In genomic region chr1:191317591-191318196, GRCm38 (mm10) we compare ENCODE assay signal across 8 mouse cellular contexts. TPM values are rescaled to one million over a fixed set of nuclear protein-coding genes. Genes with fewer than 3 reads are reported as not detected.
A peak's percentile ranks its signal among the peaks of the same experiment; 100 is the strongest.
DNase-seq lines count a peak whose midpoint lies in the region; ATAC-seq and TF ChIP-seq lines count a peak whose summit lies in the region.

Gene Nenf, minus strand, starts transcription at chr1:191318194.

- no peak for DNase-seq in Patski (ENCODE audit: low read depth, low spot score)
- DNase-seq in cerebellum, adult 9-11 months, result peak; percentile 86
- peak in 1 of 2 experiments; percentile 67 for DNase-seq in frontal cortex, adult 2 months (ENCODE audit: extremely low spot score in 1 of 2, low spot score in 1 of 2)
- DNase-seq in layer of hippocampus, adult 9-11 months, result peak; percentile 65
- DNase-seq in lung, postnatal 10 days, result peak; percentile 88
- DNase-seq in ovary, postnatal 36 days (ENCODE audit: low spot score), result peak; percentile 88
- peak; percentile 84 to 85 for DNase-seq in thymus, postnatal 36 days

- no peaks in the 10 kb centered on the region for H3K27me3 ChIP-seq in Patski

- TF ChIP-seq CTCF in Patski (IDR thresholded peaks at IDR 0.05), result no peak

- in situ Hi-C loops in Patski (cut with MboI; ENCODE audit: low pct_unique_long_range_greater_than_20kb), result no loop called here

- CTCF ChIA-PET in Patski (lab: Charles Lee), result interaction anchor here (1.0 to 1.4 kb wide), 5 partner anchors 14 to 259 kb away, joined by 3 to 5 read pairs (median 4); no protein-coding TSS in a partner anchor

- ATAC-seq in Patski, result peak; percentile 80
- peak; percentile 61 to 78 for ATAC-seq in hematopoietic stem cell, adult 5-6 weeks (replicated peaks in 1 of 2; ENCODE audit: insufficient read depth in 1 of 2, low FRiP score in 2 of 2, low TSS enrichment in 1 of 2, low read depth in 1 of 2, poor library complexity in 2 of 2, severe bottlenecking in 2 of 2)

- POLR2A ChIA-PET in Patski (lab: Charles Lee), result interaction anchor here (1.0 kb wide), 1 partner anchor 18 kb away, joined by 4 read pairs; no protein-coding TSS in a partner anchor

RNA-seq across cellular contexts. Expression of gene Nenf, which starts in this region (rescaled TPM):
- polyA plus RNA-seq in Patski (2021), result 145 TPM
- polyA plus RNA-seq in frontal cortex, adult 2 months (2012; rRNA removed), result 155 and 168 TPM in 2 replicates
- 7.4 and 13.3 TPM in 2 replicates for total RNA-seq in hematopoietic stem cell, adult 5-6 weeks (2017)
